Mouse (Mus musculus) forebrain, embryonic 12.5 days (tissue): Measurements from ENCODE around the gene Yaf2. TPM values are rescaled to one million over a fixed set of nuclear protein-coding genes. Genes with fewer than 3 reads are reported as not detected.
A peak's percentile ranks its signal among the peaks of the same experiment; 100 is the strongest.
"Not testable (repeated sequence)": the region's sequence is repeated elsewhere in the genome, so short reads cannot be mapped to it uniquely, and the experiment has no call there.

Experiments
- ATAC-seq: fragments of 200-750 bp; cut with Nextera tagmentation; 2 replicates; pipeline ENCODE4 v1.8.0; 2017; ENCODE audit warnings: moderate TSS enrichment; ENCODE audit not compliant: low FRiP score
- H3K27ac ChIP-seq: fragments of 300-500 bp; sonication (generic); 2 replicates; pipeline ENCODE4 v1.5.1; 2016; ENCODE audit warnings: mild to moderate bottlenecking
- H3K27me3 ChIP-seq: fragments of 300-500 bp; sonication (generic); 2 replicates; pipeline ENCODE4 v1.6.1; 2016; ENCODE audit warnings: mild to moderate bottlenecking
- H3K36me3 ChIP-seq: fragments of 300-500 bp; sonication (generic); replicated peaks from 2 replicates; pipeline ENCODE4 v1.6.1; 2016; ENCODE audit warnings: mild to moderate bottlenecking
- H3K4me1 ChIP-seq: fragments of 300-500 bp; sonication (generic); 2 replicates; pipeline ENCODE4 v1.6.1; 2016
- H3K4me2 ChIP-seq: fragments of 300-500 bp; sonication (generic); 2 replicates; pipeline ENCODE4 v1.6.1; 2016; ENCODE audit warnings: mild to moderate bottlenecking, moderate library complexity
- H3K4me3 ChIP-seq: fragments of 300-500 bp; sonication (generic); replicated peaks from 2 replicates; pipeline ENCODE4 v1.5.1; 2016; ENCODE audit warnings: mild to moderate bottlenecking
- H3K9ac ChIP-seq: fragments of 300-500 bp; sonication (generic); 2 replicates; pipeline ENCODE4 v1.6.1; 2016; ENCODE audit warnings: mild to moderate bottlenecking
- H3K9me3 ChIP-seq: fragments of 300-500 bp; sonication (generic); 2 replicates; pipeline ENCODE4 v1.6.1; 2016
- WGBS: fragments of 180-500 bp; shearing (Covaris S2); methylation state at CpG from one replicate; pipeline ENCODE4 v1.1.7; 2016; 5-methylcytosine and 5-hydroxymethylcytosine counted together
- polyA plus RNA-seq: library from polyadenylated mRNA; unstranded; fragments of >200 nt; fragmentation: Nextera tagmentation; extraction: Ambion mirVana; gene quantifications from 2 replicates; pipeline ENCODE4 v1.2.1, GENCODE M21; 2016

The Yaf2 gene
- polyA plus RNA-seq, result 91.1 and 93.1 TPM in 2 replicates

GRCm38 (mm10) chr15:93336925-93337761 is at the start of gene Yaf2:
Gene Yaf2 (minus strand): TSS chr15:93336935.
- peaks cover 13% of the 10 kb centered on the region for H3K4me1 ChIP-seq
- peak within 1 kb of the TSS; percentile 67 for H3K4me2 ChIP-seq
- peak within 1 kb of the TSS; percentile 93 for H3K27ac ChIP-seq
- H3K9ac ChIP-seq, result peak within 1 kb of the TSS; percentile 89
- H3K9me3 ChIP-seq, result no peaks in the 10 kb centered on the region
- peak; percentile 94 for ATAC-seq
- under 1% methylated on average over 52 of the region's 73 CpGs for WGBS
- peak within 1 kb of the TSS; percentile 82 for H3K4me3 ChIP-seq
- H3K36me3 ChIP-seq, result peaks cover 8% of the 10 kb centered on the region
- no peaks in the 10 kb centered on the region; the same call in 1 of the 2 replicates for H3K27me3 ChIP-seq

GRCm38 (mm10) chr15:93381337-93381736 is 44.6 kb upstream of the Yaf2 start:
- ATAC-seq, result no peak
- H3K4me3 ChIP-seq, result no peak overlapping the region
- H3K9ac ChIP-seq, result no peak overlapping the region
- no peak overlapping the region for H3K4me2 ChIP-seq
- 73% methylated on average over 5 of the region's 5 CpGs for WGBS
- no peaks in the 10 kb centered on the region for H3K4me1 ChIP-seq
- no peaks in the 10 kb centered on the region for H3K27me3 ChIP-seq
- no peak overlapping the region for H3K27ac ChIP-seq
- no peaks in the 10 kb centered on the region for H3K9me3 ChIP-seq
- H3K36me3 ChIP-seq, result peaks cover 14% of the 10 kb centered on the region

DNA sequence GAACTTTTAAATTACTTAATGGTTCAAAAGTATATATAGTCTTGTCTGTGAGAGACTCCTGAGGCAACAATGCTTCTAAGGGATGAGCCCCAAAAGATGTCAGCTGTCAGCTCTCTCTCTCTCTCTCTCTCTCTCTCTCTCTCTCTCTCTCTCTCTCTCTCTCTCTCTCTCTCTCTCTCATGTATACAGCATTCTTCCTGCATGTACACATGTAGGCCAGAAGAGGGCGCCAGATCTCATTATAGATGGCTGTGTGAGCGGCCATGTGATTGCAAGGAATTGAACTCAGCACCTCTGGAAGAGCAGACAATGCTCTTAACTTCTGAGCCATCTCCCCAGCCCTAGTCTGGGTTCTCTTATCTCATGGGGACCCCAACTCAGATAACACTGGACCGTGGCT is 42.4 kb upstream of the Yaf2 start:
- Histone ChIP-seq H3K27me3 (no peaks in the 10 kb centered on the region), H3K36me3 (no peaks in the 10 kb centered on the region), H3K4me2 (no peak overlapping the region), H3K4me1 (no peaks in the 10 kb centered on the region), H3K4me3 (no peak overlapping the region), H3K9me3 (no peaks in the 10 kb centered on the region), H3K27ac (no peak overlapping the region), H3K9ac (no peak overlapping the region)
- no peak for ATAC-seq
- 71% methylated on average over 3 of the region's 3 CpGs for WGBS

DNA sequence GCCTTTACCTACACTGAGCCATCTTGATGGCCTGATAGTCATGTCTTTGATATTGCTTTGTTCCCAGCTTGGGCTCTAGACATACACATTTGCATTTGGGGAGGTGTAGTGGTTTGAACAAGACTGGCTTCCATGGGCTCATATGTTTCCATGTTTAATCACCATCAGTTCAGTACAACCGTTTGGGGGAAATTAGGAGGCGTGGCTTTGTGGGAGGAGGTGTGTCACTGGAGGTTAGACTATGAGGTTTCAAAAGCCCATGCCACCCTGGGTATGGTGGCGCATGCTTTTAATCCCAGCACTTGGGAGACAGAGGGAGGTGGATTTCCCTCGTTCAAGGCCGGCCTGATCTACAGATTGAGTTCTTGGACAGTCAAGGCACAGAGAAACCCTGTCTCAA is 39.0 kb upstream of the Yaf2 start:
- no peak for ATAC-seq
- no peak overlapping the region for H3K27ac ChIP-seq
- H3K27me3 ChIP-seq, result no peaks in the 10 kb centered on the region
- no peak overlapping the region for H3K4me3 ChIP-seq
- no peak overlapping the region for H3K9ac ChIP-seq
- no peaks in the 10 kb centered on the region for H3K9me3 ChIP-seq
- WGBS, result 96% methylated on average over 5 of the region's 5 CpGs
- H3K36me3 ChIP-seq, result no peaks in the 10 kb centered on the region
- no peaks in the 10 kb centered on the region for H3K4me1 ChIP-seq
- H3K4me2 ChIP-seq, result no peak overlapping the region

GRCm38 (mm10) chr15:93372525-93373119 is 35.9 kb upstream of the Yaf2 start:
- not testable (repeated sequence) for H3K27me3 ChIP-seq, ATAC-seq

GRCm38 (mm10) chr15:93371838-93372237 is 35.1 kb upstream of the Yaf2 start:
- ATAC-seq, result no peak
- Histone ChIP-seq H3K9me3 (no peaks in the 10 kb centered on the region), H3K4me1 (no peaks in the 10 kb centered on the region), H3K27me3 (no peaks in the 10 kb centered on the region), H3K4me2 (no peak overlapping the region), H3K4me3 (no peak overlapping the region), H3K36me3 (no peaks in the 10 kb centered on the region), H3K9ac (no peak overlapping the region), H3K27ac (no peak overlapping the region)
- WGBS, result 78% methylated on average over 2 of the region's 2 CpGs

More at GRCm38 (mm10) chr15:93372525-93373119, 35.9 kb upstream of the Yaf2 start:
- not testable (repeated sequence) for H3K36me3 ChIP-seq, H3K27ac ChIP-seq, H3K9me3 ChIP-seq, H3K4me1 ChIP-seq, H3K4me2 ChIP-seq, H3K4me3 ChIP-seq, H3K9ac ChIP-seq

DNA sequence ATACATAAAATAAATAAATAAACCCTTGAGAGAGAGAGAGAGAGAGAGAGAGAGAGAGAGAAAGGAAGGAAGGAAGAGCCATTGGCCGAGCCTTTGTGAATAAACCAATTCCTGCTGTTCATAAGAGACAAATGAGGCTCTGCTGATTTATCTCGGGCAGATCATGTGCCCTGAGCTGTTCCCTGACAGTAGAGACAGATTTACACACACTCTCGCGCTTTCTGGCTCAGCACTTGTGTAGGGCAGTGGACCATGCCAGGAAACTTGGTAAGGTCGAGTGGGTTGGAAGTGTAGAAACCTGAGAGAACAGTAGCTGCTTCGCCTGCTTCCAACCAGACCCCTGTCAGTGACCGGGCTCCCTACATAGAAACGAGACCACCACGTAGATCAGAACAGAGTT is 31.8 kb upstream of the Yaf2 start:
- H3K9ac ChIP-seq, result no peak overlapping the region
- H3K27me3 ChIP-seq, result no peaks in the 10 kb centered on the region
- no peak overlapping the region for H3K4me2 ChIP-seq
- ATAC-seq, result no peak
- no peaks in the 10 kb centered on the region for H3K9me3 ChIP-seq
- no peak overlapping the region for H3K4me3 ChIP-seq
- H3K36me3 ChIP-seq, result no peaks in the 10 kb centered on the region
- no peaks in the 10 kb centered on the region for H3K4me1 ChIP-seq
- no peak overlapping the region for H3K27ac ChIP-seq
- WGBS, result 84% methylated on average over 9 of the region's 9 CpGs

GRCm38 (mm10) chr15:93365561-93365960 is 28.8 kb upstream of the Yaf2 start:
- no peaks in the 10 kb centered on the region for H3K4me1 ChIP-seq
- WGBS, result 94% methylated on average over 6 of the region's 6 CpGs
- H3K4me3 ChIP-seq, result no peak overlapping the region
- ATAC-seq, result no peak
- H3K27ac ChIP-seq, result no peak overlapping the region
- H3K9me3 ChIP-seq, result no peaks in the 10 kb centered on the region
- H3K9ac ChIP-seq, result no peak overlapping the region
- no peaks in the 10 kb centered on the region for H3K27me3 ChIP-seq
- no peak overlapping the region for H3K4me2 ChIP-seq
- H3K36me3 ChIP-seq, result no peaks in the 10 kb centered on the region

DNA sequence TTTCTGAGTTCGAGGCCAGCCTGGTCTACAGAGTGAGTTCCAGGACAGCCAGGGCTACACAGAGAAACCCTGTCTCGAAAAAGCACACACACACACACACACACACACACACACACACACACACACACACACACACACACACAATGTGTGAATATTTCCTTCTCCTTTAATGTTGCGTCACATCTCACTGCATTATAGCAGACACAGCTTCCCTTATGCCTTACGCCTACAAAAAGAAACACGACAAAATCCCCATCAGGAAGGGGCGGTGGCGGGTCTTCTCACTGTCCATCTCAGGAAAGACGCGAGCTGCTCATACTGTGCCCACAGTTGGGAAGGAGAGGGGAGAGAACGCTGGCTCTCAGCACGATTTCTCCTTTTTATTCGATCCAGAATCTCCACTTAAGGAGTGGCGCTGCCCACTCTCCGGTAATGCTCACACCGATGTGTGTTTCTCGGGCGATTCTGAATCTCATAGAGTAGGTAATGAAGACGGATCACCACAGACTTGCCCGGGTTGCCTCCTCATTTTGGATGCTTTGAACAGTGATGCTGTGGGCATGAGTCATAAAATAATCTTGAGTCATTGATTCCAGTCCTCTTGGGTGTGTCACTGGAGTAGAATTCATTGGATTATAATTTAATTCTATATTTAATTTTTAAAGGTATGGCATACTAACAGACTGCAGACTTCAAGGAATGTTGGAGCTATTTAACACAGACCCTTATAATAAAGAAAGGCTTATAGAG is 21.8 kb upstream of the Yaf2 start:
- Histone ChIP-seq H3K4me3 (no peak overlapping the region), H3K27ac (no peak overlapping the region), H3K27me3 (no peaks in the 10 kb centered on the region), H3K4me1 (no peaks in the 10 kb centered on the region), H3K4me2 (no peak overlapping the region), H3K9ac (no peak overlapping the region), H3K36me3 (no peaks in the 10 kb centered on the region), H3K9me3 (no peaks in the 10 kb centered on the region)
- WGBS, result 93% methylated on average over 19 of the region's 19 CpGs
- ATAC-seq, result no peak

DNA sequence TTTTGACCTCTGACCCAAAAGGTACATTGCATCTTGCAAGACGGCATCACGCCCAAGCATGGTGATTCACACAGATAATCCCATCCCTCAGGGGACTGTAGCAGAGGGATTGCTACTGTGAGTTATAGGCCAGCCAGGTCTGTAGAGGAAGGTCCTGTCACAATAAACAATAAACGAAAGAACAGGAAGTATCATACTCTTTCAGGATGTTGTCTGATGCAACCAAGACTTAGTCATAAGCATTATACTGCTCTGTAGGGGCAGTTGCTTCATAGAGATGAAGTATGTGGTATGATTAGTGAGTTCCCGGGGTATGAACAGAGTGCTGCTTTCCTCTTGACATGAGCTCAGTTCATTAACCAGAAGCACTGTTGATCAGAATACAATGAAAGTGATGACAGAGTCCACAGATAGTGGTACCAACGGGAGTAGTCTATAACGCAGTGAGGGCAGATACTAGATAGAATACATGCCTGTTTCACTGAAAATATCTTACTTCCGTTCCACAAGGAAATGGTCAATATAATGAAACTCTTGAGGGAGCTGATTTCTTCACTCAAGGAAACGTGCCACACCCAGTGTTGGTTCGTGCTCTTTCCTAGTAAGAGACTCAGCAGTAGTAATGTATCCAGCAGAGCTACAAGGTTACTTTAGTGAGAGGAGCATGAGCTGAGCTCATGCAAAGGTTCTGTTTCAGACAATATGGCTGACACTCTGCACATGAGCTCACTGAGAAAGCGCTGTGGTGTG is 4.1 kb upstream of the Yaf2 start:
- Histone ChIP-seq H3K9me3 (no peaks in the 10 kb centered on the region), H3K9ac (no peak overlapping the region), H3K4me3 (no peak overlapping the region), H3K27ac (no peak overlapping the region), H3K4me2 (no peak overlapping the region), H3K27me3 (no peaks in the 10 kb centered on the region; the same call in 1 of the 2 replicates), H3K36me3 (no peaks in the 10 kb centered on the region), H3K4me1 (peaks cover 4% of the 10 kb centered on the region; the same call in 1 of the 2 replicates)
- ATAC-seq, result no peak
- 87% methylated on average over 10 of the region's 10 CpGs for WGBS

- Histone ChIP-seq H3K4me1 (peaks cover 13% of the 10 kb centered on the region), H3K36me3 (peaks cover 8% of the 10 kb centered on the region), H3K9ac (peak overlapping the region; percentile 89), H3K4me3 (peak overlapping the region; percentile 82), H3K27me3 (no peaks in the 10 kb centered on the region; the same call in 1 of the 2 replicates), H3K4me2 (peak overlapping the region; percentile 67), H3K27ac (peak overlapping the region; percentile 93), H3K9me3 (no peaks in the 10 kb centered on the region)
- WGBS, result no CpG with 5 or more reads among the region's 52 CpGs
- ATAC-seq, result no peak
These were observed 144 bp downstream of the Yaf2 start for GRCm38 (mm10) chr15:93336658-93336924.
